Mouse (Mus musculus): ENCODE results near the gene Slc44a3. TPM values are rescaled to one million over a fixed set of nuclear protein-coding genes. Genes with fewer than 3 reads are reported as not detected.

Gene Slc44a3
- polyA plus RNA-seq, 1 experiment from 2014 or later: 25.2 TPM

DNA sequence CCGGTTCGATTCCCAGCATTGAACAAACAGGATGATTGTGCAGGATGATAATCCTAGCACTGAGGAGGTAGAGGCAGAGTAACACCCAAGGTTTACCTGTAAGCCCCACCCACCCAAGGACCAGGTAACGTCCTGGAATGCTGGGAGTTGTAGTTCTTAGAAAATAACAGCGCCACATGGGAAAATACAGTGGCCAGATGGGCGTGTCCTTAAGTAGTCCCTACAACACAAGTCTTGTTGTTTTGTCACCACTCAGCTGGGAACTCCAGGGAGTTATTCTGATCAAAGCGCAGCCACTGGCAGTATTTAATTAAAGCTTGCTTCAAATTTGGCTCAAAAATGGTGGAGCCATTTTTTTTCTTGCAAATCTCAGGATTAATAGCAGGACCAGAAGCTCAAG lies 44.2 kb upstream of the Slc44a3 start:
- Histone ChIP-seq H3K36me3 (ENCODE audit: control insufficient read depth, insufficient read depth) (no peaks in the 10 kb centered on the region), H3K4me1 (replicated peaks; ENCODE audit: control insufficient read depth, insufficient read depth, low read length) (peaks cover 6% of the 10 kb centered on the region; the same call in 1 of the 2 replicates), H3K27me3 (replicated peaks; ENCODE audit: control insufficient read depth, insufficient read depth, low read length) (no peaks in the 10 kb centered on the region), H3K4me2 (replicated peaks; ENCODE audit: low read depth) (no peak overlapping the region), H3K27ac (ENCODE audit: low read depth, low read length) (no peak overlapping the region), H3K9ac (ENCODE audit: low read depth, low read length) (no peak overlapping the region), H3K4me3 (ENCODE audit: low read depth, low read length) (no peak overlapping the region), H3K9me3 (ENCODE audit: control insufficient read depth) (no peaks in the 10 kb centered on the region)
- 73% methylated on average over 6 of the region's 6 CpGs for WGBS
- no peak for ATAC-seq
- TF ChIP-seq CTCF (IDR thresholded peaks at IDR 0.05; ENCODE audit: low read depth): no peak

DNA sequence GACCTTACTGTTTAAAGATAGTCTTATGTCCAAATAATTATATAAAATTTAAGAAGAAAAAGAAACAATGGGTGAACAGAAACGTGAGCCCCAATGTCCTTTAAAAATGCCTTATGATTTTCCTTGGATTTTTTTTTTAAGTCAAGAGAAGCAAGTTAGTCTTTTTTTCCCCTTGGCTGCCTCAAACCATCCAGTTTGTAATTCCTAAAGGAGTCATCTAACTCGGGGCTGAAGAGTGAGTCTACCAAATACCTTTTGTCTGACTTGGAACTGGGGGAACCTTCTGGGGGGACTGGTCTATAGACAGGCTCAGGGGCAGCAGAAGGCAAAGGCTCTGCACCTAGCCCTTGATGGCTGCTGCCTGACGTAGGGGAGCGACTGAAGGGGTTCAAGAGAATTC lies 42.2 kb upstream of the Slc44a3 start:
- no peak for TF ChIP-seq CTCF (IDR thresholded peaks at IDR 0.05; ENCODE audit: low read depth)
- no peak for ATAC-seq
- Histone ChIP-seq H3K4me2 (replicated peaks; ENCODE audit: low read depth) (no peak overlapping the region), H3K27ac (ENCODE audit: low read depth, low read length) (no peak overlapping the region), H3K4me1 (replicated peaks; ENCODE audit: control insufficient read depth, insufficient read depth, low read length) (peaks cover 6% of the 10 kb centered on the region; the same call in 1 of the 2 replicates), H3K27me3 (replicated peaks; ENCODE audit: control insufficient read depth, insufficient read depth, low read length) (no peaks in the 10 kb centered on the region), H3K4me3 (ENCODE audit: low read depth, low read length) (no peak overlapping the region), H3K36me3 (ENCODE audit: control insufficient read depth, insufficient read depth) (no peaks in the 10 kb centered on the region), H3K9me3 (ENCODE audit: control insufficient read depth) (no peaks in the 10 kb centered on the region), H3K9ac (ENCODE audit: low read depth, low read length) (no peak overlapping the region)
- WGBS: 82% methylated on average over 4 of the region's 4 CpGs

DNA sequence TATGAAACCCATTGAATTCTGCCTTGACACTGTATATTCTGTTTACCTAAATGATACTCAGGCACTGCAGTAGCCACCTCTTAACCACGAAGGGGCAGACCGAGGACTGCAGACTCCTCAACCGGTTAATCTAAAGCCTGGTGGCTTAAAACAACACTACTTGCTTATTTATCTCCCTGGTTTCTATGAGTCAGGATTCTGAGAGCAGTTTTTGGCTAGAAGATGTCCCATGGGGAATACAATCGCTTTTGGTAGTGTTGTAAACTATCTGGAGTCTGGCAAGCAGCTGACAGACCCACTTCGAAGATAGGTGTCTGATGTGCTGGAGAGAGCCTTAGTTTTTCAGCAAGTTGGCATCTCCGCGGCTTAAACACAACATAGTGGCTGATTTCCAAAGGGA lies 41.7 kb upstream of the Slc44a3 start:
- Histone ChIP-seq H3K9ac (ENCODE audit: low read depth, low read length) (no peak overlapping the region), H3K4me2 (replicated peaks; ENCODE audit: low read depth) (no peak overlapping the region), H3K9me3 (ENCODE audit: control insufficient read depth) (no peaks in the 10 kb centered on the region), H3K4me1 (replicated peaks; ENCODE audit: control insufficient read depth, insufficient read depth, low read length) (peaks cover 6% of the 10 kb centered on the region; the same call in 1 of the 2 replicates), H3K36me3 (ENCODE audit: control insufficient read depth, insufficient read depth) (no peaks in the 10 kb centered on the region), H3K4me3 (ENCODE audit: low read depth, low read length) (no peak overlapping the region), H3K27ac (ENCODE audit: low read depth, low read length) (no peak overlapping the region), H3K27me3 (replicated peaks; ENCODE audit: control insufficient read depth, insufficient read depth, low read length) (no peaks in the 10 kb centered on the region)
- TF ChIP-seq CTCF (IDR thresholded peaks at IDR 0.05; ENCODE audit: low read depth): peak; percentile 21; the same call in 1 of the 2 replicates
- WGBS: 71% methylated on average over 7 of the region's 7 CpGs
- ATAC-seq: no peak

DNA sequence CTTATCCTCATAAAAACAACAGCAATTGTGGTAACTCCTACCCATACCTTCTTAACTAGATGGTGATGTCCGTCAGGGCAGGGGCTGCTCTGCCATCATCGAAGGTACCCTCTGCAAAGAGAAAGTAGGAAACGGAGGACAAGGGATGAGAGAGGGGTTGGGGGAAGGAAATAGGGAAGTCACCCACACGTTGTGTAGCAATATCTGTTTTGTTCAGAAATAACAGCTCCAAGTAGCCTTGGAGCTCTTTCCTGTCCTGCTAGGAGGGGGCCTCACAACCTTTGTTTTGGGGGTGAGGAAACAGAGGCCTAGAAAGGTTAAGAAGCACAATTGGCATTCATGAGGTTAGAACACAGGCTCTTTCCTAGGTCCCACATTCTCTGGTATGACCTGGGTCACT lies 39.3 kb upstream of the Slc44a3 start:
- no peak overlapping the region for H3K27ac ChIP-seq (ENCODE audit: low read depth, low read length)
- no peak for ATAC-seq
- no peaks in the 10 kb centered on the region for H3K4me1 ChIP-seq (replicated peaks; ENCODE audit: control insufficient read depth, insufficient read depth, low read length)
- no peak overlapping the region for H3K4me3 ChIP-seq (ENCODE audit: low read depth, low read length)
- no peak for TF ChIP-seq CTCF (IDR thresholded peaks at IDR 0.05; ENCODE audit: low read depth)
- H3K9me3 ChIP-seq (ENCODE audit: control insufficient read depth): no peaks in the 10 kb centered on the region
- H3K27me3 ChIP-seq (replicated peaks; ENCODE audit: control insufficient read depth, insufficient read depth, low read length): no peaks in the 10 kb centered on the region
- H3K4me2 ChIP-seq (replicated peaks; ENCODE audit: low read depth): no peak overlapping the region
- 79% methylated on average over 4 of the region's 4 CpGs for WGBS
- H3K36me3 ChIP-seq (ENCODE audit: control insufficient read depth, insufficient read depth): no peaks in the 10 kb centered on the region
- H3K9ac ChIP-seq (ENCODE audit: low read depth, low read length): no peak overlapping the region

DNA sequence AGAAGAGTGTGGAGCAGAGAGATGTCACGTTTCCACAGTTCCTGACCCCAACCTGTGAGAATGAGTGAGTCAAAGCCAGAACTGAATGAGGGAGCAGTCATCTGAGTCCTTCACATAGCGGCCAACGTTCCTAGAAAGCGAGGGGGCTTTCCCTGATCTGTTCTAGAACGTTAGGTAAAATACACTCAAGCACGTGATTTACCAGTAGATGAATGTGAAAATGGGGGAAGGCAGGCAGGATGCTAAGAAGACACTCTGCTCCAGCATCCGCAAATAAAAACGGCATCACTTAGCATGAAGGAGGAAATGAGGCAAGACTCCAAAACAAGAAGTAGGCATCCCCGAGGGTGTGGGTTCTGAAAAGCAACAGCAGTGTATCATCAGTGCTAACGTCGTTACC lies 38.4 kb upstream of the Slc44a3 start:
- Histone ChIP-seq H3K4me1 (replicated peaks; ENCODE audit: control insufficient read depth, insufficient read depth, low read length) (no peaks in the 10 kb centered on the region), H3K36me3 (ENCODE audit: control insufficient read depth, insufficient read depth) (no peaks in the 10 kb centered on the region), H3K4me3 (ENCODE audit: low read depth, low read length) (no peak overlapping the region), H3K9ac (ENCODE audit: low read depth, low read length) (no peak overlapping the region), H3K4me2 (replicated peaks; ENCODE audit: low read depth) (no peak overlapping the region), H3K9me3 (ENCODE audit: control insufficient read depth) (no peaks in the 10 kb centered on the region), H3K27me3 (replicated peaks; ENCODE audit: control insufficient read depth, insufficient read depth, low read length) (no peaks in the 10 kb centered on the region), H3K27ac (ENCODE audit: low read depth, low read length) (no peak overlapping the region)
- no peak for TF ChIP-seq CTCF (IDR thresholded peaks at IDR 0.05; ENCODE audit: low read depth)
- 86% methylated on average over 11 of the region's 11 CpGs for WGBS
- no peak for ATAC-seq

DNA sequence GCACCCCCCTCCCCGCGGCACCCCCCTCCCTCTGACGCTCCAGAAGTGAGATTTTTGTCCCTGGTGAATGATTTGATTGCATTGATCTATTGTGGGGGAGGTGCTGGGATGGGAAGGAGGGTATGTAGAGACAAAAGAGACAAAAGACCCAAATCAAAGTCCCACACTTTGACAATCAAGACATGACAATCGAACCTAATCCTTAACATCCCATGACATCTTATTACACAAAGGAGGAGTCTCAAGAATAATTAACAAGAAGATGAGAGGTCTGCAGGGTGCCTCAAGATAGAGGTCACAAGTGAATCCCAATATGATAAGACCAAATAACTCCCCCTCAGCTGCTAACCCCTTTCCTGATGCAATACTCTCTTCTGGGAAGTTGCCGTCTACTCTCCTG lies 37.6 kb upstream of the Slc44a3 start:
- 85% methylated on average over 5 of the region's 5 CpGs for WGBS
- Histone ChIP-seq H3K9me3 (ENCODE audit: control insufficient read depth) (no peaks in the 10 kb centered on the region), H3K4me1 (replicated peaks; ENCODE audit: control insufficient read depth, insufficient read depth, low read length) (no peaks in the 10 kb centered on the region), H3K4me3 (ENCODE audit: low read depth, low read length) (no peak overlapping the region), H3K27me3 (replicated peaks; ENCODE audit: control insufficient read depth, insufficient read depth, low read length) (no peaks in the 10 kb centered on the region), H3K4me2 (replicated peaks; ENCODE audit: low read depth) (no peak overlapping the region), H3K27ac (ENCODE audit: low read depth, low read length) (no peak overlapping the region), H3K9ac (ENCODE audit: low read depth, low read length) (no peak overlapping the region), H3K36me3 (ENCODE audit: control insufficient read depth, insufficient read depth) (no peaks in the 10 kb centered on the region)
- TF ChIP-seq CTCF (IDR thresholded peaks at IDR 0.05; ENCODE audit: low read depth): no peak
- ATAC-seq: no peak

DNA sequence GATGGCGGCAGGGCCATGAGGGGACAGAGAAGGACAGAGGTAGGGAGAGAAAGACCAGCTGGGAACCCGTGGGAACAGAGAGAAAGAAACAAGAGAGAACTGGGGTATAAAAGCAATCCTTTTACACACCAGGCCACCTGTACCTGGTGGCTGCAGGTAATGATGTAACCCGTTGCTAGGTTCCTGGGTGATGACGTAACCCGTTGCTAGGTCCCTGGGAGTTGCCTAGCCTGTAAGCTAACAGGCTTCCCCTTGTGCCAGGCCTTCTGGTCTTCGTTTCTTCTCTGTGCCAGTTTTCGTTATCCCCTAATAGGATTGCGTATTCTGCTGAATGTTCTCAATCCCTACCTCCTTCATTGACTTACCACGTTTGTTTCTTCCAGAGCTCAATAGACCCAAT lies 36.8 kb upstream of the Slc44a3 start:
- no peaks in the 10 kb centered on the region for H3K36me3 ChIP-seq (ENCODE audit: control insufficient read depth, insufficient read depth)
- no peak overlapping the region for H3K27ac ChIP-seq (ENCODE audit: low read depth, low read length)
- H3K4me3 ChIP-seq (ENCODE audit: low read depth, low read length): no peak overlapping the region
- H3K4me1 ChIP-seq (replicated peaks; ENCODE audit: control insufficient read depth, insufficient read depth, low read length): no peaks in the 10 kb centered on the region
- no peaks in the 10 kb centered on the region for H3K9me3 ChIP-seq (ENCODE audit: control insufficient read depth)
- no peak overlapping the region for H3K9ac ChIP-seq (ENCODE audit: low read depth, low read length)
- H3K27me3 ChIP-seq (replicated peaks; ENCODE audit: control insufficient read depth, insufficient read depth, low read length): no peaks in the 10 kb centered on the region
- TF ChIP-seq CTCF (IDR thresholded peaks at IDR 0.05; ENCODE audit: low read depth): no peak
- H3K4me2 ChIP-seq (replicated peaks; ENCODE audit: low read depth): no peak overlapping the region
- 88% methylated on average over 9 of the region's 9 CpGs for WGBS
- ATAC-seq: no peak

All from intestine, postnatal 0 days (tissue).